Mouse (Mus musculus): ENCODE measurements at regions not wholly inside any gene's neighbourhood (a gene's known extent, or its start where the extent isn't known, plus 50 kb on each side); places are given as distances from the start of the nearest gene placed in this dataset.

DNA sequence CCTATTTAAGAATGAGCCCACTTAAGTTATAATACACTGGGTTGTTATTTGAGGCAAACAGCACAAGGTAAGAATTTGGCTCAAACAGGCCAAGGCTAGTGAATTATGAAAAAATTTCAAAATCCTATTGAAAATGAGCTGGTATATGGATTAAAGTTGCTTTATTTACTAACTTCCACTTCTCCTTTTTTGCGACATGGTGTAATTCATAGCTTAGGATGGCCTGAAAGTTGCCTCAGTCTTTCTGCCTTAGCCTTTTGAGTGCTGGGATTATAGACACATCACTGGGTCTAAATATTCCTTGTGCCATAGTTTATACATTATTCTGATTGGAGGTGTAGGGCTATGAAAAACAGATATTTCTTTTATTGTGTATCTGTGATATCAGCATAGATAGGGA is 81.9 kb downstream of the Edem1 start:
- no peak for DNase-seq
- intact Hi-C loops (cut with DNase I): no loop called here

DNA sequence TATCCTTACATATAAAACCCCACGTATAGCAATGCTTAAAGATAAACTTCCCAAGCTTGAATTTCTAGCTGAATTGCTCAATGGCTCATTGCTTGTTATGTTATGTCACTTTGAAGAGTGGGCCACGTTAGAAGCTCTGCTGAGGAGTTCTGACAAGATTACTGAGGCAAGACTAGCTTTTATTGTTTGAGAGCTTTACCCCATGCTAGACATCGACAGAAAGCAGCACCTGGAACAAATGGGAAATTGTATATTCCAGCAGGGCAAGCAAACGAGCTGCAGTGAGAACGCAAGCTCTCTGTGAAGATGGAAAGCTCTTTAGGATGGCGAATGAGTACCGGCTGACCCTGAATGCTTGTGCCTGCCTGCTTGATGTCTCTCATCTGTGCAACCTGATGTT is 84.1 kb downstream of the Edem1 start:
- intact Hi-C loops (cut with DNase I): no loop called here
- DNase-seq: no peak

DNA sequence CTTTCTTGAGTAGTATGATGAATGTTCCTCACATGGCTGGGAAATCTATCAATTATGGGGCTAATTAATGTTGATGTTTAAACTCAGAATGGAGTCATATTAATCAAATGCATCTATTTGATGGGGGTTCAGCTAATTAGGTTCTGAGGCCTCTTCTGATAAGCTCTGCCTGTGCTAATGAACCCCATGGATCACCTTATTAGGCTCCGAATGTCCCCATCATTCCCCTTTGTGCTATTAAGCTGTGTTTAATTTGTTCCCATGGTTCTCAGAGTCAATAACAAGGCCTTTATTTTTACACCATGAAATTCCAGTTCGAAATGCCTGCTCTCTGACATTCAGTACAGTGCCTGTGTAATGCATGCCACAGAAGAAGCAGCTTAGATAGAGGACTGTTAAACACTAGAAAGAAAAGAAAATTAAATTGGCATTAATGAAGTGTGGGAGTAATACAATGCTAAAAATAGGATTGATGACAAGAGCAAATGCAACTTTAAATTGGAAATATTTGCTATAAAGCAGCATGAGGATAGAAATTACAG is 91.0 kb downstream of the Edem1 start:
- intact Hi-C loops (cut with DNase I): no loop called here
- DNase-seq: no peak

DNA sequence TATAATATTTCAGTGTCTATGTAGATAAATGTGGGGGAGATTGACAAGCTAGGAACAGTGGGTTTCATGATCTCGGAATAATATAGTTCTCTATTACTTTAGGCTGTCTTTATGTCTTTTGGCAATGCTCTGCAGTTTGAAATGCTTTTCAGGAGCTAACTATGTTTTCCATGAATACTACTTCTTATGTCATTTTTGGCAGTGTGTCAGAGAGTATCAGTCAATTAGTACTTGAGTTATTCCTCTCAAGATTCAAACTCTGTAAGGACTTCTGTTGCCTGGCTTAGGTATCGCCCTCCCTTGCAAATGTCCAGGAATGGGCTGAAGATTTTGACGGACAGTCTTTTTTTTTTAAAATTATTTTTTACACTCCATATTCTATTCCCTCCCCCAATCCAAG is 92.7 kb downstream of the Edem1 start:
- intact Hi-C loops (cut with DNase I): no loop called here

DNA sequence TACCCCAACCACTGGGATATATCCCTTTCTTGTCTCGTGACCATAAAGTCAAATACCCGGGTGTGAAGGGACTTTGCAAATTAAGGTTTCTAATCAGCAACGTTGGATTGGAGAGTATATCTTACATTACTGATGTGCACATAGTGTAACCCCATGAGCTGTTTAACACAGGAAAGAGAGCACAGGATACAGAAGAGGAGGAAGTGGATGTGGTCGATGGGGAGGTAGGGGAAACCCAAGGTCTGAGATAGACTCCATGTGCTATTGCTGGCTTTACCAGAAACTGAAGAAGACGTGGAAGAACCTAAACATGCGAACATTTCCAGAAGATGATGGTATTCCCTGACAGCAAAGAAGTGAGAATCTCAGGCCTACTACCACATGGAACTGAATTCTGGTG is 94.1 kb downstream of the Edem1 start:
- intact Hi-C loops (cut with DNase I): no loop called here
- no peak for DNase-seq

More for the DNA sequence above, 92.7 kb downstream of the Edem1 start:
- no peak for DNase-seq

DNA sequence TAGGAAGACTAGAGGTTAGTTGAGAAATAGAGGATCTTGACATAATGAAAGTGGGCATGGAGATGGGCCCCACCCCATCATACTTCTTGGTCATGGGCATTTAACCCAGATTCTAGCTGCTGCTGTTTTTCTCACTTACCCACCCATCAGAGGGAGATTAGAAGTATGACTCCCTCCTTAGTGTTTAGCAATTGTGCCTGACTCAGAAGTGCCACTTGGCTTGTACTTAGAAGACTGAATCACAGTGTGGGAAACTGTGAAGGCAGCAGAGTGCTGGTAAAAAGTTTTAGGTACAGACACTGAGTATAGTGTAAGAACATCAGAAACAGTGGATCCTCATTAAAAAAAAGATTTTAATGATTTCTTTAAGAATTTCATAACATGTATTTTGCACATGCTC is 100.5 kb downstream of the Edem1 start:
- intact Hi-C loops (cut with DNase I): no loop called here

DNA sequence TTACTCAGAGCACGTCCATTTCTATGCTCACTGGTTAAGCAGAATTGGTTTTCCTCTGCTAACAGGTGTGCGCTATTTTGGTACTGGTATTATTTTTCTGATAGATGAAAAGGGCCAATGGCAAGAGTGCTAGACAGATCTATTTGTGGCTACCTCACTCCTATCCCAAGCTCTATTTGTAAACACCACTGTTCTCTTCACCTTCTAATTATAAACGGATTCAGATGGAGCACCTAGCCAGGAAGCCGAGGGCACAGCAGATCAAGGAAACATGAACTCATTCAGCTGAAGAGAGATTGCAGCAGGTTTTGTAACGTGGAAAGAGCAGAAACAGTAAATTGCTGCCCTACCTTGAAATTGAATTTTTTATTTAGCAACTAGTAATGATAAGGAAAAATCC is 110.2 kb downstream of the Edem1 start:
- DNase-seq: no peak
- intact Hi-C loops (cut with DNase I): no loop called here

More for the DNA sequence above, 100.5 kb downstream of the Edem1 start:
- no peak for DNase-seq

DNA sequence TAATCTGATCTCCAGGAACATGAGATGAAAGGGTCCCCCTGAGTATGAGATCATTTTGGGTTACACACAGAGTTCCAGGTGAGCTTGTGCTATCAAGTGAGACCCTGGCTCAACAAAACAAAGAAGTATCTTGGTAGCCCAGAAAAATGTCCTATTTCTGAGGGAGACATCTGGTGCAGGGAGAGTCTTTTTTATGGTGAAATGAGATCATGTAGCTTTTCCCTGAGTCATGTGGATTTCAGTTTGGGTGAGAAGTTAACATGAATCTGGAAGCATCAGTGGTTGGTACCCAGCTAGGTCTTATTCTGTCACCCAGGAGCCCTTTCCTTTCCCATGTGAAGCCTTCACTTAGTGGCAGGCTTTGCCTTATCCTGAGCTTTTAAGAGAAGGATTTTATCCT is 113.8 kb downstream of the Edem1 start:
- no peak for DNase-seq
- intact Hi-C loops (cut with DNase I): no loop called here

DNA sequence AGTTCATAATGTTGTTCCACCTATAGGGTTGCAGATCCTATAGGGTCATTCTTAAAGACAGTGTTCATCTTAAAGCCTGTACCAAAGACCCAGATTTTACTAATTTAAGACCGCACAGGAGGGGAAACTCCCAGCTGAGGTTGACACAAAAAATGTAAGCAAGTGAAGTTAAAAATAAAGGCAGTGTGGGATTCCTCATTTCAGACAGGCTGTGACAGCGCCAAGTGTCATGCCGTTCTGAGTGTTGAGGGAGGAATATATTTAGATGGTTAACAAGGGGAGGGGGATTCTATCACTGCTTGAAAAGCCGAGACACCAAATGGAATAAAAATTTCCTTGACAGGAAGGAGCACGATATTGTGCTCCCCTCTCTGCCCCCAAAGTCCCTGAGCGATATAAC is 123.9 kb downstream of the Edem1 start:
- intact Hi-C loops (cut with DNase I): no loop called here
- no peak for DNase-seq

DNA sequence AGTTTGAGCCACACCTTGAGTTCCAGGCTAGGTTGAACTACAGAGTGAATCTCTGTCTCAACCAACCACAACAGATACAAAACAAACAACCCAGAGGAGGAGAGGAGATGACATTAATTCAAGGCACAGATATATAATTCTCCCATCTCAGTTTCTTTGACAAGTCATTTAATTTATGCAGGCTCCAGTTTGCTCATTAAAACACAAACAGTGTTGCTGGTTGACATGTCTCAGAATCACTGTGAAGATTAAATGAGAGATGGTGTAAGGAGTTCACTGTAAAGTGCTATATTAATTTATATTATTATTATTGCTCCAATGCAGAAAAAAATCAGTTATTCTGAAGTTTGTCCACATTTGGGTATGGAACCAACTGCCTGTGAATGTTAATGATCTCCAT is 134.4 kb downstream of the Edem1 start:
- intact Hi-C loops (cut with DNase I): loop anchor here (10.0 kb wide), 1 partner anchor 192 kb away; no protein-coding TSS in a partner anchor
- DNase-seq: no peak

DNA sequence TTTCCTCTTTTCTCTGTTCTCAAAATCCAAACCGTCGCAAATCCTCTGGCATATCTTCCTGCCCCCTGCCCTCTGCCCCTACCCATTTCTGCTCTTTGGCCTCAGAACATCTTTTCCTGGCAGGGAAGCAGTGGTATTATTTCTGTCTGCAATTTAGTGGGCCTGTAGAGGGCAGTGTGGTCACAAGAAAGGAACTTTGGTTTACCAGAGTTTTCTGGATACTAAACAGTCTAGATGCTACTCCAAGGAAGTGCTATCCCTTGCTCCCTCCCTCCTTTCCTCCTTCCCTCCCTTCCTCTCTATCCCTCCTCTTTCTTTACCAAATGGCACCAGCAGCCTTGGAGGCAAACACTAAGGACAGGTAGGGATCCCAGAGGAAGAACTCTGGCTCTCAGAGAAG is 134.9 kb downstream of the Edem1 start:
- intact Hi-C loops (cut with DNase I): loop anchor here (10.0 kb wide), 1 partner anchor 192 kb away; no protein-coding TSS in a partner anchor
- DNase-seq: peak in 1 of 2 experiments; percentile 5

DNA sequence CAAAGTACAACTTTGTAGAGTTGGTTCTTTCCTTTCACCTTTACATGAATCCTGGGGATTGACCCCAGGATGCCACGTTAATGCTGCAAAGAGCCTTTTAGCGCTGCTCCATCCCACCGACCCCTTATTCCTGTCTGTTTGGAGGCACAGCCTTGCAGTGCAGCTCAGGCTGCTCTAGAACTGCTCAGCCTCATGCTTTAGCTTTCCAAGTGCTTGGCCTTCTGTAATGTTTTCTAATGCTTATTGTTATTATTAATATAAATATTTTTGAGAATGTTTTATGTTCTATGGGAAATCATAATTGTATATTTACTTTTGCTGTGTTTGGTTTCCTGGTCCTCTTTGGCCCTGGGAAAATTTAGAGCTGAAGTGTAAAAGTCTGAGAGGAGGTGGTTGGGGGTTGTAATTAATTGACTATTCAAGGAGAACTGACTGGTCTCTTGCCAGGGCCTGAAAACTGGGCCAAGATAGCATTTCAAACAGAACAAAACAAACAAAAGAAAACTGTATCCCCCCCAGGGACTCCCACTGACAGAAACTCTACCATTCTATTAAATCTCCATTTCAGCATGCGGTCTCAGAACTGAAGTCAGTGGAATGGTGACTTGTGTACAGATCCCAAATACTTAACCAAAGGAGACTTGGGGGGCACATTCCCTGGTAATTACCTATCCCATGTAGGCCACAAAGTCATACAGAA is 141.2 kb downstream of the Edem1 start:
- intact Hi-C loops (cut with DNase I): loop anchor here (10.0 kb wide), 1 partner anchor 185 kb away; no protein-coding TSS in a partner anchor
- DNase-seq: no peak

DNA sequence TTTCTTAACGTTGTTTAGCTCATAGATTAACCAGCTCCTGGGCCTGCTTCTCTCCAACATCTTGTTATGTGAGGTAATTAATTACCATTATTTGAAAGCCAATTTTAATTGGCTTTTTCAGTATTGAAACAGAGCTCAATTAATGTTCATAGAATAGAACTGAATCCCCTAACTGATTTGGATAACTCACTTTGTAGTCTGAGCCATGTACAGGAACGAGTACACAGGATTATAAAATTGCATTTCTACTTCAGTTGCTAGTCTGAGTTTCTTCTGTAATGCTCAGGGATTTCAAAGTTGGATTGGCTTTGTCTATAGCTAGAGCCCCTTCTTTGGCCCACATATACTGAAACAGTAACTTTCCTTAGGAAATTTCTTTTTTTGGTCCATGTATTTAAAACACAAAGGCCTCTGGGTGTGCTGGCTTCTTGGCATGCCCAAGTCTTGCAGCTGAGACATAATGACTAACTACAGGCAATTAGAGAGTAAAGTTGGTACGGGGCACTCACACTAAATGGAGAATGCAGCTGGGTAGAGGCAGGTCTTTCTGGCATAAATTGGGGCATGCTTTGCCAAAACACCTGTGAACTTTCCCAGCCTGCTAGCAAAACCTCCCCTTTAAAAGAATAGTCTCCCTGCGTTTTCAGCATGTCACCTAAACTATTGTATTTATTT is 143.1 kb downstream of the Edem1 start:
- no peak for DNase-seq
- intact Hi-C loops (cut with DNase I): no loop called here

DNA sequence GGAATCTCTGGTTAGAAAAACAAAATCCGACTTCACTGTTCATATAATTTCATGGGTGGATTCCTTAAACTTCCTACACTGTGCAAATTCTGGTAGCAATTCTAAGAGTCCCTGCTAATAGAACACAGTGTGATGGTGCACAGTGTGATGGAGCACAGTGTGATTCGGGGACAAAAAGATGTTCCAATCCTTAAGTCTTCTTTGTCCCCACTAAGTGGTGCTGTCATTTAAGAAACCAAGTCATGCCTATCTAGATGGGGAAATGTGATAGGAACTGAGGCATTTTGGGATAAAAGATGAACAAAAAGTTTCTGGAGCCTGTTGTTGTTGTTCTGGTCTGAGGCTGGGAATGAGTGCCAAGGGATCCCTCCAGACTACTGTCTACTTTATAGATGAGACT is 145.3 kb downstream of the Edem1 start:
- DNase-seq: no peak
- intact Hi-C loops (cut with DNase I): no loop called here

DNA sequence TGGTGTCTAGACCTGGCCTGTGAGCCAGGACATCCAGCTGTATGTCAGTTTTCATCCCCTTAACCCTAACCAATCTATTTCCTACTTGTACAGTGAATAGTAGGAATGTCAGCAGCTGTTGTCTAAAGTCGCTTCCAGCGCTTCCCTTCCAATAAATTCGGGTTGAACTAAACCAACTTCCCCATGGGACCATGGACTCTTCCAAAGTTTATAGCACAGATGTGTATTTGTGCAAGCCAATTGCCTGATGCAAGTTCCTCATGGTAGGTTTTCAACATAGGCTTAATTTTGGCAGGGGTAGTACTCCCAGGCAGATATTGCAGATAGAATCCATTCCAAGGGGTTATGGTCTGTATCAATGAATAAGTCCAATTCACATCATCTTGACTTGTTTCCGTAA is 161.1 kb downstream of the Edem1 start:
- intact Hi-C loops (cut with DNase I): no loop called here
- DNase-seq: no peak

DNA sequence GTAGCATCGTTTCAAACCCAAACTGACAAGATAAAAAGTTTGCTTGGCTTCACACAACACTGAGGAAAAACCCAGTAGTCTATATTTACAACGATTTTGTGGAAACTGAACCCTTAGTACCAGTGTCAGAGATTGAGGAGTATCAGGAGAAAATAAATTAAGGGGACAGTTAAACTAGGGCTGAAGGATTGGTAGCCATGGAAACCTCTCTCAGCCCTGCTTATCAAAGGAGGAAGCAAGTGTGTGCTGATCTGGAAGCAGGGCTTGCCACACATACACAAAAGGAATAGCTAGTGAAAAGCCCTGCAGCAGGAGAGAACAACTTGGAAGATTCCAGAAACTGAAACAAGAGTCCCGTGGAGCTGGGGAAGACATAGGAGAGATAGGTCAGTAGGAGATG is 165.3 kb downstream of the Edem1 start:
- no peak for DNase-seq
- intact Hi-C loops (cut with DNase I): no loop called here

DNA sequence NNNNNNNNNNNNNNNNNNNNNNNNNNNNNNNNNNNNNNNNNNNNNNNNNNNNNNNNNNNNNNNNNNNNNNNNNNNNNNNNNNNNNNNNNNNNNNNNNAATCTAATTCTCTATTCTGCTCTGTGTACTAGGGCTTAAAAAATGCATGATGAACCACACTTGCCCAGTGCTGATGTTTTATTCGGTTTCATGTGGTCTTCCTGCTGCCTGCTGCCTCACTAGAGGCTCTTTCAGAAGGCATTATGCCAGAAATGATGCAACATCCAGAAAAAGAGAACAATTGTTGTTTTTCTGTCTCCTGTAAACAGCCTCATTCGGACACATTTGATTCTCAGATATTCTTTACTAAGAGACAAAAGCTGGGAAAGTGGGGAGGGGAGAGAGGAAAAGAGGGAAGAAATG is 176.0 kb downstream of the Edem1 start:
- no peak for DNase-seq
- intact Hi-C loops (cut with DNase I): no loop called here

DNA sequence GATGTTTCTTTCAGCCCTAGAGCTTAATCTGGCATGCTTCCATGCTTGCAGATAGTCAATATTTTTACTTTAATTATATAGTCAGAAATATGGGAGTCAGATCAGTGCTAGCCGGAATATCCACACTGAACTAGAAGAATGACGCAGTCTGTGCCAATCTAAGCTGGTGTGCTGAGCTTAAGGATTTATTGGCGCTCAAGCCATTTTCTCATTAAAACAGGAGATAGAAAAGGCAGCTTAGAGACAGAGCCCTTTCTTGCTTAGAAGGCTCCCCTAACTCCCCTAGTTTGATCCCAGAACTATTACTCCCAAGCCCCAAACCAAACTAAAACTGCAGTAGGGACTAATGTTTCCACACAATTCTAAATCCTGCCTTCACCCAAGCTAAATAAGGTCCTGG is 180.9 kb downstream of the Edem1 start:
- intact Hi-C loops (cut with DNase I): no loop called here
- DNase-seq: no peak

DNA sequence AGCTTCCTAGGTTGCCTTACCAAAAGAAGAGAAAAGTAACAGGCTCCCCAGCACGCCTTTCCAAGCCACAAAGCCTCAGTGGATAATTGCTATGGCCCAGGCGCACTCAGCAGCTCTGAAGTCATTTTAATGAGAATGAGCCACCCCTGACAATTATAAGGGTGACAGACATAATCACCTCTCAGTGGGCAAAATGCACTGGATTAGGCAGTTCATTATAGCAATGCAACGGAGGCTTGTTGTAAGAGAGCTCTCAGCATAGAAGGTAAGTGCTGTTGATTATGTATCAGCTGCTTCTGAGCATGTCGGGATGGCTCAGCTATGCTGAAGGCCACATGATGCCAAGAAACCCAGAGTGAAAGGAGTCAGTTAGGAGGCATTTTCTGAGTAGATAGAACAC is 181.4 kb downstream of the Edem1 start:
- intact Hi-C loops (cut with DNase I): no loop called here
- DNase-seq: no peak

DNA sequence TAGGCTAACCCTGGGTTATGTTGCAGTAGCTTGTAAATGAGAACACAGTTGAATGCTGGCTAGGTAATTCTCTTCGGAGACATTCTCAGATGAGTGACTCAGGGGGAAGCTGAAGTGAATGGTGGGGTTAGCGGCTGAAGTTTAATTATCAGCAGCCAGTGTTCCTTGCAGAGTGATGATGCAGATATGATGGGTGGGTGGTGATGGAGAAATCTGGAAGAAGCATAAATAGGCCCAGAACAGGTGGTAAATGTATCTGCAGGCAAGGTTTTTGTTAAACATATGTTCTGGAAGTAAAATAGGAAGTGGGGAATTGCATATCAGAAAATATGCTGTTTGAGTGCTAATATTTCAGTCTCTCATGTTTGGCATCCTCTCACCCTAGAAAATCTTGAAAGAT is 191.3 kb downstream of the Edem1 start:
- intact Hi-C loops (cut with DNase I): no loop called here

More for the DNA sequence above, 191.3 kb downstream of the Edem1 start:
- DNase-seq: no peak

Measured in gastrocnemius, postnatal 36 days (tissue).